Mouse (Mus musculus): ENCODE measurements around the gene Nat8f4. TPM values are rescaled to one million over a fixed set of nuclear protein-coding genes. Genes with fewer than 3 reads are reported as not detected.
A peak's percentile ranks its signal among the peaks of the same experiment; 100 is the strongest.
"Not testable (repeated sequence)": the region's sequence is repeated elsewhere in the genome, so short reads cannot be mapped to it uniquely, and the experiment has no call there.

The Nat8f4 gene
- under 1 TPM; 0.20 to 0.32 TPM for total RNA-seq (2021)
- long read RNA-seq, experiment 1: 0 reads
- long read RNA-seq, experiment 2: 0 reads

- intact Hi-C loops (cut with DNase I): loop anchor here (5.0 kb wide), 1 partner anchor 72 kb away; the partner anchor contains the start of gene Nat8
- peak; percentile 58 to 79 for DNase-seq
Measured at GRCm38 (mm10) chr6:85904642-85905061, at the start of gene Nat8f4. Nat8f4 (minus strand) TSS chr6:85904884.

GRCm38 (mm10) chr6:85948549-85948948, 43.9 kb upstream of the Nat8f4 start:
- intact Hi-C loops (cut with DNase I): no loop called here
- DNase-seq: no peak

GRCm38 (mm10) chr6:85942469-85942868, 37.8 kb upstream of the Nat8f4 start:
- intact Hi-C loops (cut with DNase I): no loop called here

GRCm38 (mm10) chr6:85938701-85939100, 34.0 kb upstream of the Nat8f4 start:
- intact Hi-C loops (cut with DNase I): loop anchor here (5.0 kb wide), 1 partner anchor 64 kb away; no protein-coding TSS in a partner anchor
- no peak for DNase-seq

More at GRCm38 (mm10) chr6:85942469-85942868, 37.8 kb upstream of the Nat8f4 start:
- DNase-seq: no peak

GRCm38 (mm10) chr6:85936508-85937465, 32.1 kb upstream of the Nat8f4 start:
- intact Hi-C loops (cut with DNase I): loop anchor here (5.0 kb wide), 1 partner anchor 66 kb away; no protein-coding TSS in a partner anchor
- peak; percentile 77 to 85 for DNase-seq

GRCm38 (mm10) chr6:85935646-85936045, 31.0 kb upstream of the Nat8f4 start:
- intact Hi-C loops (cut with DNase I): loop anchor here (5.0 kb wide), 1 partner anchor 67 kb away; no protein-coding TSS in a partner anchor
- no peak for DNase-seq

- intact Hi-C loops (cut with DNase I): no loop called here
- DNase-seq: no peak
Measured at GRCm38 (mm10) chr6:85934047-85934446, 29.4 kb upstream of the Nat8f4 start.

GRCm38 (mm10) chr6:85929312-85929711, 24.6 kb upstream of the Nat8f4 start:
- no peak for DNase-seq
- intact Hi-C loops (cut with DNase I): no loop called here

- intact Hi-C loops (cut with DNase I): no loop called here
- no peak for DNase-seq
Measured at GRCm38 (mm10) chr6:85927476-85928464, 23.1 kb upstream of the Nat8f4 start.

- intact Hi-C loops (cut with DNase I): no loop called here
- DNase-seq: no peak
Measured at GRCm38 (mm10) chr6:85926709-85927108, 22.0 kb upstream of the Nat8f4 start.

GRCm38 (mm10) chr6:85923643-85924042, 19.0 kb upstream of the Nat8f4 start:
- no peak for DNase-seq
- intact Hi-C loops (cut with DNase I): no loop called here

- no peak for DNase-seq
- intact Hi-C loops (cut with DNase I): no loop called here
Measured at GRCm38 (mm10) chr6:85919401-85919800, 14.7 kb upstream of the Nat8f4 start.

- intact Hi-C loops (cut with DNase I); DNase-seq: not testable (repeated sequence)
Measured at GRCm38 (mm10) chr6:85918341-85918740, 13.7 kb upstream of the Nat8f4 start.

GRCm38 (mm10) chr6:85916596-85916995, 11.9 kb upstream of the Nat8f4 start:
- intact Hi-C loops (cut with DNase I): no loop called here
- DNase-seq: no peak

GRCm38 (mm10) chr6:85915539-85916513, 11.1 kb upstream of the Nat8f4 start, which contains the start of gene Nat8f1:
Nat8f1 (minus strand) TSS chr6:85915687.
- intact Hi-C loops (cut with DNase I): not testable (repeated sequence)
- peak; percentile 83 to 91 for DNase-seq

- no peak for DNase-seq
- intact Hi-C loops (cut with DNase I): no loop called here
Measured at GRCm38 (mm10) chr6:85915141-85915538, 10.5 kb upstream of the Nat8f4 start.

- intact Hi-C loops (cut with DNase I): no loop called here
Measured at GRCm38 (mm10) chr6:85911587-85911986, 6.9 kb upstream of the Nat8f4 start, which contains the start of gene Tprkb. Tprkb (plus strand) TSS chr6:85911865.

GRCm38 (mm10) chr6:85909704-85910103, 5.0 kb upstream of the Nat8f4 start:
- intact Hi-C loops (cut with DNase I): no loop called here
- DNase-seq: no peak

More at GRCm38 (mm10) chr6:85911587-85911986, 6.9 kb upstream of the Nat8f4 start, which contains the start of gene Tprkb:
- no peak for DNase-seq

- intact Hi-C loops (cut with DNase I): no loop called here
Measured at GRCm38 (mm10) chr6:85908341-85908740, 3.7 kb upstream of the Nat8f4 start.

More at GRCm38 (mm10) chr6:85908341-85908740, 3.7 kb upstream of the Nat8f4 start:
- DNase-seq: no peak
